Mouse (Mus musculus) forelimb bud, embryonic 11.5 days (tissue): Measurements from ENCODE around the gene Gstm2.
A peak's percentile ranks its signal among the peaks of the same experiment; 100 is the strongest.
"Not testable (repeated sequence)": the region's sequence is repeated elsewhere in the genome, so short reads cannot be mapped to it uniquely, and the experiment has no call there.

Experiments used
- DNase-seq: peaks from one replicate; pipeline ENCODE4 v3.0.0-alpha.2; 2012; ENCODE audit warnings: low read depth, low spot score

Gene Gstm2

DNA sequence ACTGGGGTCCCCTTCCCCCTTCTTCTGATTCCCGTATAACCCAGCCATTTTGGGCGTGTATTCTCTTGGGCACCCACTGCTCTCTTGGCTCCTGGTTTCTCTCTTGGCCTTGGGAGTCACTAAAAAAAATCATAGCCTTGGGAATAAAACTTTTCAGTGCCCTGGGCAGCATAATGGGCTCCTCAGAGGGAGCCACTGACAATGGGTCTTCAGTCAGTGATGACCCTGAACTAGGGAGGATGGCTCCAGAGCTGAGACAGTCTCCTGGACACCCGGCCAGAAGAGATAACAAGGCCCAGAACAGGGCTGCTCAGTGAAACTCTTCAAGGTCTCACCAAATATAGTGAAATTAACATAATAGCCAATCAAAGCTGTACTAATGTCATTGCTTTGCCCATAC is 12.3 kb upstream of the Gstm2 start:
- DNase-seq = no peak

DNA sequence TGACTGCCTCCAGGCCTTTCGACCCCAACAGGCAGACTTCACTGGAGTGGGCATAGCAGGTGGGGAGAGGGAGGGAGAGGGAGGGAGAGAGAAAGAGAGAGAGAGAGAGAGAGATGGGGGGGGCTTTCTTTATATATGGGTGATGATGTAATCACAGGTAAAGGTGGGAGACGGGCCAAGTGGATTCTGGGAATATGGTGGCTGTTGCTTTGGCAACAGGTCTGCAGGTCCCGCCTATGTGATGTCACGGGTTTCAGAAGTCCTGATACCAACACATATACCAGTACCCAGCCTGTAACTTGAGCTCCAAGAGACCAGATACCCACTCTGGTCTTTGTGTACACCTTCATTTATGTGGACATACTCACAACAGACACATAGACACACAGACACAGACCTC is 10.3 kb upstream of the Gstm2 start:
- no peak for DNase-seq

DNA sequence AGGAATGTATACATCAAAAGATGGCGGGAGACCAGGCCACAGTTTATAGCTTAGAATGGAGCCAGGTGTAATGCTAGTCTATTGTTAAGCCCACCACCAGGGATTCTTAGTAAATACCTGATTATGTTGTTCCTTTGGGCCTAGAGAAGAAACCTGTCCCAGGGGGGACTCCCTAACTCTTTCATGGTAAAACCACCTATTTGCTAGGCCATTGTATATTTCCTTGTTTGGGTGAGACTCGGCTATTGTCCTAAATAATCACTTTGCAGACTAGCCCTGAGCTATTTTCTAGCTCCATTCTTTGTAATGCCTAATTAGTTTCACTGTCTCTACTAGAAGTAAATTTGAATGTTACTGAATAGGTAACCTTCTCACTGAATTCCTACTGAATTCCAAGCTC is 9.7 kb upstream of the Gstm2 start:
- DNase-seq = not testable (repeated sequence)

- DNase-seq = not testable (repeated sequence)
Measured at GRCm38 (mm10) chr3:107985141-107985540, 1.1 kb downstream of the Gstm2 start.

DNA sequence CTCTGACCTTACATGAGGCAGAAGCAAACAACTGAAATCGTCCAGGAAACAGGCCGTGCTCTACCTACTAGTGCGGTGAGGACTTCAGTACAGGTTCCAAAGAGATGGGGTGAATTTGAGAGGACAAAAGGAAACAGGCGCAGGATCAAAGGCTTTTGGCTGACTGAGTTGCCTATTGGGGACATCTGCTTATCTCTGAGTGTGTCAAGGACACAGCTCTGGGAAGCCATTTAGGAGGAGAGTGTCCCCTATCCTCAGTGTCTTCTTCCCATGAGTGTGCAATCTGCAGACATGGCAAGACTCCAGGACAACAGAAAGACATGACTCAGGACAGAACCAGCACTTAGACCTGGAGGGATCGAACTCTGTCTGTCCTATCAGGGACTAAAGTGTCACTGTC is 1.8 kb downstream of the Gstm2 start:
- DNase-seq = no peak

- DNase-seq = no peak
Measured at GRCm38 (mm10) chr3:107983771-107984170, 2.5 kb downstream of the Gstm2 start.

DNA sequence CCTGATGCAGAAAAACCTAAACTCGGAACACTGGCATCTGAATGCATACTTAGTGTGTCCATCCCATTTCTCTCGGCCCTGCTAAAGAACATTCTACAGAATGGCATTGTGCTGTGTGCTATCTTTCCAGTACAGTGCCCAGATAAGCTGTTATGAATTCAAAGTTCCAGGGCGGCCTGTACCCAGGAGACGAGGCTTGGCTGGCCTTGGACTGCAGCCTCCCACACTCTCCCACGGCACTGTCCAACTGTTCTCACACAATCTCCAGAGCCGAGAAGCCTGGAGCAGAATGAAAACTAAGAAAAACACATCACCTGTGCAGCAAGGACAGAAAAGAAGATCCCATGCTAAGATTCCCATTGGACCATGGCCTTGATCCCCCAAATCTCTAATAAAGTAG is 3.5 kb downstream of the Gstm2 start:
- DNase-seq = no peak

- no peak for DNase-seq
Measured at GRCm38 (mm10) chr3:107981261-107981660, 5.0 kb downstream of the Gstm2 start.

GRCm38 (mm10) chr3:107977691-107978090 is 8.6 kb downstream of the Gstm2 start:
- DNase-seq = no peak

DNA sequence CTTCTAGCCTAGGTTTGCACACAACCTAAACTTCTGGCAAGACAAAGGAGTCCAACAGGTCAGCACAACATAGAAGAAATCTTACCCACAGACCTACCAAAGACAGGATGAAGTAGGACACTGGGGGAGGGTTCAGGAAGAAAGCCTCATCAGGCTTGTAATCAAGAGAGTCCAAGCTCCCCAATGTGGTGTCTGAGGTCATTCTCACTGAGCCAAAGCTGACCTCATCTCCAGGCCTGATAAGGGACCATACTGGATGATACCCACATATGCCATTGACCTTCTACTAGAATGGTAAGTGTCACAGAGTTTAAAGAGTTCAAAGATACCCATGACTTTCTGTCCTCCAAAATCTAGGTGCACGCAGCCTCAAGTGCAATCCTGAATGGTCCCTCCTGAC is 12.0 kb downstream of the Gstm2 start:
- no peak for DNase-seq

DNA sequence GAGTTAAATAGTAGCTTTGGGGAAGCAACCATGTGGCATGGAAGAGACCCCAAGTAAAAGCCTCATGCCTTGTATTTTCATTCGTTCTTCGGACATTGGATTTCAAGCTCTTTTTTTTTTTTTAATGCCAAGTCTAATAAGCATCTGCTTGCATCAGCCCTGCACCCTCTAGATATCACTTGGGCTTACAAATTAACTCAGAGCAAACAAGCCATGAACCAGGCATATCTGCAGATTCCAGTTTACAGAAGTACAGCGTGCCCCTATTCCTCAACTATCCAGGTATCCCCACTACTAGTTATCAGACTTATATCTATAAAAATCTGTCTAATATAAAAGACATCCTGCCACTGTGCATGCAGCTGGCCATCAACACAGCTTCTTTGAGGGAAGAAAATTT is 14.2 kb downstream of the Gstm2 start:
- DNase-seq = no peak

GRCm38 (mm10) chr3:107971101-107971500 is 15.2 kb downstream of the Gstm2 start:
- DNase-seq = not testable (repeated sequence)

GRCm38 (mm10) chr3:107968724-107969395 is 17.4 kb downstream of the Gstm2 start, which contains the start of gene Gstm3:
TSS of gene Gstm3 (minus strand) at chr3:107969283.
- no peak for DNase-seq

GRCm38 (mm10) chr3:107966631-107967030 is 19.6 kb downstream of the Gstm2 start:
- DNase-seq = no peak

DNA sequence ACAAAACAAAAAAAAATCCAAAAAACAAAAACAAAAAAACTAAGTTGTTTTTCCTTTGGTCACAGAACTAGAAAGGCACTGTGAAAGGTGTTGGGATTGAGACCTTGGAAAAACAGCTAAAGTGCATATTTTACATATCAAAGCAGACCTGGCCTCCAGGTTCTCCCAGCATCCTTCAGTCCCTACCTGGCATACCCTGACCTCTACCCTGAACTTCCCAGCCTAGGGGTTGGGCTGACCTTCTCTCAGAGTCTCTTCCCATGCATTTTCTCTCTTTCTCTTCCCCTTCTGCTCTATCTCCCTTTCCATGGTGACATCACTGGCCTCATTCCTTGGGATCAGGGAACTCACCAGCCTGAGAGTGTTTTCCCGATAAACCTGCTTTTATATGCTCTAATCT is 20.7 kb downstream of the Gstm2 start:
- DNase-seq = no peak

- no peak for DNase-seq
Measured at GRCm38 (mm10) chr3:107964656-107965308, 21.5 kb downstream of the Gstm2 start.

GRCm38 (mm10) chr3:107964026-107964425 is 22.2 kb downstream of the Gstm2 start:
- no peak for DNase-seq

GRCm38 (mm10) chr3:107955260-107955659 is 31.0 kb downstream of the Gstm2 start:
- DNase-seq = not testable (repeated sequence)

- no peak for DNase-seq
Measured at GRCm38 (mm10) chr3:107953906-107954305, 32.3 kb downstream of the Gstm2 start.

GRCm38 (mm10) chr3:107953328-107953755 is 32.9 kb downstream of the Gstm2 start:
- DNase-seq = peak; percentile 18

DNA sequence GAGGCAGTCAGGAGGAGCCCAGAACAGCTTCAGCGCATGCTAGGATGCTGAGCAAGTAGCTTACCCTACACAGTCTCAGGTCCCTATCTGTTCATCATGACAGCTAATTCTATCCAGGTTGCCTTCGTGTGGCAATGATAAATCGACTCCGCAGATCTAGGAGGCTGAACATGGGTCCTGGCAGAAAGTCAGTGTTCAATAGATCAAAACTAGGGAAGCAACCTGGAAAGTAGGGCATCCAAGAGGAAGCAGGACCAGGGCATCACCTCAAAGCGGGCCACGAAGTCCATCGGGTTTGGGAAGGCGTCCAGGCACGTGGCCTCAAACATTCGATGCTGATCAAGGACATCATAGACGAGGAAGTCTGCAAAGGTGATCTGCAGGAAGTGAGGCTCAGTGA is 35.7 kb downstream of the Gstm2 start:
- no peak for DNase-seq

- DNase-seq = not testable (repeated sequence)
Measured at GRCm38 (mm10) chr3:107949461-107949860, 36.8 kb downstream of the Gstm2 start.

DNA sequence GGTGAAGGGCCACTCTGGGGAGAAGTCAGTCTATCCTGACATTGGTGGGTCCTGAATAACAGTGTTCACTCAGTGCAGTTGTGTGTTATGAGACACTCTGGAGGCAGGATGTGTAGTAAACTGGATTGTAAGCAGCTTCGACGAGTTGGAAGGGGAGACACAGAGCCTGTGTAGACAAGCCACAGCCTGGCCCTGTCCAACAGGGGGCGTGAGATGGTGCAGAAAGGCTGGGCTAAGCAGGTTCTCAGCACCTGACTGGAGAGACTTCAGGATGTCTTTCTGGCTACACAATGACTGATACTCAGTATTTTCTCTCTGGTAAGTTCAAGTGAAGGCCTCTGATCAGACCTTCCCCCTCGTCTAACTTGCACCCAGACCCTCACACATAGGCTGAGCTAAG is 40.5 kb downstream of the Gstm2 start:
- no peak for DNase-seq
